Mouse (Mus musculus) cerebellum, adult 2 months (tissue): ENCODE results near the gene Clasrp. TPM values are rescaled to one million over a fixed set of nuclear protein-coding genes. Genes with fewer than 3 reads are reported as not detected.

Experiments
- DNase-seq, 2 experiments: peaks; one replicate each; pipeline ENCODE4 v3.0.0; 2021
- H3K27ac ChIP-seq: fragments of 200-500 bp; 2 replicates; pipeline ENCODE4 v1.5.1; 2012; ENCODE audit warnings: low read length, control low read depth, inconsistent platforms; ENCODE audit not compliant: insufficient read depth
- H3K27me3 ChIP-seq: fragments of 200-500 bp; 2 replicates; pipeline ENCODE4 v1.6.1; 2012; ENCODE audit warnings: inconsistent platforms, mild to moderate bottlenecking, low read length, moderate library complexity; ENCODE audit not compliant: control insufficient read depth, insufficient read depth
- H3K4me1 ChIP-seq: fragments of 200-500 bp; 2 replicates; pipeline ENCODE4 v1.6.1; 2011; ENCODE audit warnings: low read length; ENCODE audit not compliant: control insufficient read depth, insufficient read depth
- H3K4me3 ChIP-seq: fragments of 200-500 bp; replicated peaks from 2 replicates; pipeline ENCODE3; 2011; ENCODE audit warnings: mild to moderate bottlenecking, low read depth, low read length, control low read depth; ENCODE audit not compliant: insufficient read depth
- CTCF ChIP-seq: fragments of 200-500 bp; IDR thresholded peaks from 2 replicates; pipeline ENCODE4 v1.5.1; 2011; ENCODE audit warnings: low read depth, mild to moderate bottlenecking, control low read depth, low read length, moderate library complexity, borderline replicate concordance; ENCODE audit not compliant: insufficient read depth
- POLR2A ChIP-seq: fragments of 200-500 bp; IDR thresholded peaks from 2 replicates; pipeline ENCODE4 v1.6.1; 2011; ENCODE audit warnings: low read length, control low read depth, borderline replicate concordance; ENCODE audit not compliant: insufficient read depth
- WGBS: fragments of 180-500 bp; shearing (Covaris S2); methylation state at CpG from one replicate; pipeline ENCODE4 v1.1.7; 2018; 5-methylcytosine and 5-hydroxymethylcytosine counted together
- polyA plus RNA-seq: library from polyadenylated mRNA; depleted of rRNA; stranded (reverse); fragments of >200 nt; gene quantifications from 2 replicates; pipeline ENCODE4 v1.2.3, GENCODE M21; 2012

Gene Clasrp
- polyA plus RNA-seq, 1 experiment, result 151 TPM

DNA sequence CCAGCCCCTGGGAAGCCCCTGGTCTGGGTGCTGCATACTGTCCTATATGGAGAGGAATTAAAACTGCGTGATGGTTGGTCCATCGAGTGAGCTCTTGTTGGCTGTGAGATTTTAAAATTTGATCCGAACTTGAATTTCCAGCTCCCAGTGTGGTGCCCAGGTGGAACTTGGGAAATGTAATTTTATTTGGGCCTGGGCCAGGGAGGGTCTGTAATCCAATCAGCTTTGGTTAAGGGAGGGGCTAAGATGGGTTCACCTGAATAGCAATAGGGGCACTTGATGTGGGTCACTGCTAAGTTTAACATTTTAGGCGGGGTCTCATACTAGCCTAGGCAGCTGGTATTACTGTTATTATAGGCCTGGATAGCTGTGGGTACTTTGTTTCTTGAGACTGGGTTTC is 25.9 kb downstream of the Clasrp start:
- Histone ChIP-seq H3K4me1 (peaks cover 4% of the 10 kb centered on the region; the same call in 1 of the 2 replicates), H3K27ac (peak overlapping the region; percentile 52), H3K27me3 (no peaks in the 10 kb centered on the region), H3K4me3 (peak overlapping the region; percentile 68)
- no peak for TF ChIP-seq POLR2A
- no peak for TF ChIP-seq CTCF
- no peak for DNase-seq
- 60% methylated on average over 4 of the region's 4 CpGs for WGBS

- H3K27me3 ChIP-seq, result no peaks in the 10 kb centered on the region
- H3K27ac ChIP-seq, result peak overlapping the region; percentile 52
- DNase-seq, result peak; percentile 55 to 56
- peak overlapping the region; percentile 68 for H3K4me3 ChIP-seq
- TF ChIP-seq POLR2A (peak; percentile 41; the same call in 1 of the 2 replicates), CTCF (no peak)
- H3K4me1 ChIP-seq, result peaks cover 4% of the 10 kb centered on the region; the same call in 1 of the 2 replicates
- WGBS, result 6% methylated on average over 10 of the region's 10 CpGs
Measured at GRCm38 (mm10) chr7:19577877-19578414, 26.3 kb downstream of the Clasrp start.

DNA sequence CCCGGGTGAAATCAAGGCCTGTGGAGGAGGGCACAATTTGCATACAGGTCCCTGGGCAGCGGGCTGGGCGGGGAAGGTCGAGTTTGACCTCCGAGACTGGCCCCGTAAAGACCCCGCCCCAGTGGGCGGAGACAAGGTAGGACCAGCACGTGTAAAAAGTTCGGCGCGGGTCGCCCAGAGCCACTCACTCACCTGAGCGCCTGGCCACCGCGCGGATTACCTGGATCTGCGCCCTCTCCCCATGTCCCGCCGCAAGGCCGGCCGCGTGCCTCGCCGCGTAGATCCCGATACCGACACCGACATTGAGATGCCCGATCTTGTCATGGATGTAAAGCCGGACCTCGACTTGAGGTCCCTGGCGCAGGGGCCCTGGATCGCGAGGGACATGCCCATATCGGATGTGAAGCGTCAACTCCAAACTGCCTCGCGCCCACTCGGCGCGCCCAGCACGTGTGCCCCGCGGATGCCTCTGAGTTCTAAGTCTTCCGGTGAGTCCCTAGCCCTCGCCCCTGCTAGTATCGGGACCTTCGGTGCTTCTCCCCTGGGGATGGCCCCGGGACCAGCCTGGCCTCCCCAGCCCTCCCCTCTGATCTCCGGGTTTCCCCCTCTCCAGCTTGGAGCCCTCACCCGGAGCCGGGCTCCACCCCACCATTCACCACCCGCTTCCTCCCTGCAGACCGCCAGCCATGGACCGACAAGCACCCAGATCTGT is 27.0 kb downstream of the Clasrp start, which contains the start of the genes Zfp296 and Gemin7:
Gene Zfp296, plus strand, starts transcription at position 147 of the 712 bp plus-strand sequence.
Gene Gemin7, minus strand, starts transcription at position 455 of the 712 bp plus-strand sequence.
- Histone ChIP-seq H3K27ac (peak within 1 kb of the TSS; percentile 52), H3K4me3 (peak within 1 kb of the TSS; percentile 68), H3K27me3 (no peaks in the 10 kb centered on the region), H3K4me1 (peaks cover 4% of the 10 kb centered on the region; the same call in 1 of the 2 replicates)
- WGBS, result 1% methylated on average over 56 of the region's 56 CpGs
- DNase-seq, result peak; percentile 49 to 51
- TF ChIP-seq POLR2A, result no peak
- no peak for TF ChIP-seq CTCF

GRCm38 (mm10) chr7:19575559-19575958 is 28.7 kb downstream of the Clasrp start:
- TF ChIP-seq CTCF (no peak), POLR2A (no peak)
- no peak overlapping the region for H3K4me3 ChIP-seq
- WGBS, result 59% methylated on average over 3 of the region's 3 CpGs
- H3K4me1 ChIP-seq, result peaks cover 4% of the 10 kb centered on the region; the same call in 1 of the 2 replicates
- DNase-seq, result no peak
- no peaks in the 10 kb centered on the region for H3K27me3 ChIP-seq
- no peak overlapping the region for H3K27ac ChIP-seq

DNA sequence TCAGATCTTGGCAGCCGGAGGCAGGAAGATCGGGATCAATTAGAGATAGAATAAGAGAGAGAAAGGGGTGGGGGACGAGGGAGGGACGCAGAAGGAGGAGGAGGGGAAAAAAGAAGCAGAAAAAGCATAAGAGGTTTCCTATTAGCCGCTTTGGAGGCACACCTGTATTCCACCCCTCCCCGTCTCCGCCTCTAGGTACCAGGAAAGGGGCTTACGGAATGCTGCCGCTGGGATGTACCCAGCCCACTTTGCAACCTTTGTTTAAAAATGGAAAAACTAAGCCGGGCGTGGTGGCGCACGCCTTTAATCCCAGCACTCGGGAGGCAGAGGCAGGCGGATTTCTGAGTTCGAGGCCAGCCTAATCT is 30.5 kb downstream of the Clasrp start:
- H3K4me3 ChIP-seq, result peak overlapping the region; percentile 81
- TF ChIP-seq POLR2A, result no peak
- peaks cover 3% of the 10 kb centered on the region; the same call in 1 of the 2 replicates for H3K4me1 ChIP-seq
- WGBS, result 18% methylated on average over 16 of the region's 16 CpGs
- no peaks in the 10 kb centered on the region for H3K27me3 ChIP-seq
- peak overlapping the region; percentile 76 for H3K27ac ChIP-seq
- DNase-seq, result no peak

- TF ChIP-seq POLR2A (peak; percentile 82), CTCF (no peak)
- under 1% methylated on average over 53 of the region's 53 CpGs for WGBS
- Histone ChIP-seq H3K27me3 (no peaks in the 10 kb centered on the region), H3K4me1 (no peaks in the 10 kb centered on the region; the same call in 1 of the 2 replicates), H3K4me3 (peak overlapping the region; percentile 81), H3K27ac (peak overlapping the region; percentile 76)
- DNase-seq, result peak; percentile 77 to 88
Measured at GRCm38 (mm10) chr7:19572926-19573775, 31.1 kb downstream of the Clasrp start.

- 74% methylated on average over 3 of the region's 3 CpGs for WGBS
Measured at GRCm38 (mm10) chr7:19569647-19570046, 34.6 kb downstream of the Clasrp start.

More at GRCm38 (mm10) chr7:19569647-19570046, 34.6 kb downstream of the Clasrp start:
- DNase-seq, result no peak
- Histone ChIP-seq H3K4me3 (no peak overlapping the region), H3K27me3 (no peaks in the 10 kb centered on the region), H3K27ac (no peak overlapping the region), H3K4me1 (no peaks in the 10 kb centered on the region; the same call in 1 of the 2 replicates)
- no peak for TF ChIP-seq POLR2A
- TF ChIP-seq CTCF, result no peak
